Comparison of ENCODE assay signal across 28 mouse cellular contexts in genomic region chr2:21499399-21499798, GRCm38 (mm10).
"Had no signal": no experiment of that assay in that cellular context is flagged by ENCODE, and none has a peak within 500 bp of the region (broad histone marks: within the 10 kb centered on the region; RNA-seq: fewer than 3 reads in every experiment).

No protein-coding gene starts in this region.

- H3K4me1 ChIP-seq: embryonic facial prominence, embryonic 10.5 days; embryonic facial prominence, embryonic 12.5 days; embryonic facial prominence, embryonic 13.5 days; embryonic facial prominence, embryonic 15.5 days; forebrain, embryonic 10.5 days; forebrain, embryonic 12.5 days; forebrain, embryonic 13.5 days; forebrain, embryonic 15.5 days had no signal

- H3K36me3 ChIP-seq: embryonic facial prominence, embryonic 10.5 days; embryonic facial prominence, embryonic 12.5 days; embryonic facial prominence, embryonic 13.5 days; embryonic facial prominence, embryonic 15.5 days; forebrain, embryonic 10.5 days; forebrain, embryonic 12.5 days; forebrain, embryonic 15.5 days had no signal

- ATAC-seq: forebrain, embryonic 13.5 days; forebrain, embryonic 14.5 days; forebrain, embryonic 15.5 days; forebrain, embryonic 16.5 days; forebrain, postnatal 0 days had no signal

- H3K4me2 ChIP-seq: embryonic facial prominence, embryonic 12.5 days; embryonic facial prominence, embryonic 13.5 days; embryonic facial prominence, embryonic 15.5 days; forebrain, embryonic 12.5 days; forebrain, embryonic 13.5 days; forebrain, embryonic 15.5 days had no signal

- H3K4me3 ChIP-seq: embryonic facial prominence, embryonic 10.5 days; embryonic facial prominence, embryonic 12.5 days; embryonic facial prominence, embryonic 13.5 days; embryonic facial prominence, embryonic 15.5 days; erythroblast, embryonic 14.5 days; forebrain, embryonic 10.5 days; forebrain, embryonic 12.5 days; forebrain, embryonic 13.5 days; forebrain, embryonic 15.5 days; gastrocnemius, adult 2 months had no signal

- H3K27ac ChIP-seq: embryonic facial prominence, embryonic 10.5 days; embryonic facial prominence, embryonic 12.5 days; embryonic facial prominence, embryonic 13.5 days; embryonic facial prominence, embryonic 15.5 days; forebrain, embryonic 10.5 days; forebrain, embryonic 12.5 days; forebrain, embryonic 13.5 days; forebrain, embryonic 15.5 days; gastrocnemius, adult 2 months had no signal

- H3K27me3 ChIP-seq: embryonic facial prominence, embryonic 12.5 days; embryonic facial prominence, embryonic 13.5 days; embryonic facial prominence, embryonic 15.5 days; forebrain, embryonic 12.5 days; forebrain, embryonic 13.5 days; forebrain, embryonic 15.5 days had no signal

- H3K9ac ChIP-seq: embryonic facial prominence, embryonic 12.5 days; embryonic facial prominence, embryonic 13.5 days; embryonic facial prominence, embryonic 15.5 days; forebrain, embryonic 12.5 days; forebrain, embryonic 13.5 days; forebrain, embryonic 15.5 days; forebrain, postnatal 0 days had no signal

- DNase-seq: cerebellum, adult 2 months; cerebellum, adult 8-10 months; cerebellum, adult 9-10 months; cerebellum, adult 9-11 months; cerebellum, postnatal 10 days; cerebellum, postnatal 14 days; cerebellum, postnatal 25 days; cerebellum, postnatal 36 days; embryo, embryonic 11 days; forebrain, postnatal 0 days; gastrocnemius, adult 2 months; gastrocnemius, postnatal 10 days; gastrocnemius, postnatal 14 days; gastrocnemius, postnatal 25 days; gastrocnemius, postnatal 36 days; heart, adult 11 months; heart, adult 18-20 months had no signal

- H3K9me3 ChIP-seq: embryonic facial prominence, embryonic 10.5 days; embryonic facial prominence, embryonic 12.5 days; embryonic facial prominence, embryonic 13.5 days; embryonic facial prominence, embryonic 15.5 days; forebrain, embryonic 10.5 days; forebrain, embryonic 12.5 days; forebrain, embryonic 13.5 days; forebrain, embryonic 15.5 days had no signal
